Mouse (Mus musculus) bone marrow, adult 2 months (tissue): ENCODE results near the gene Ripor1.

Experiments used
- CTCF ChIP-seq: fragments of 200-500 bp; IDR thresholded peaks from 2 replicates; pipeline ENCODE4 v1.5.1; 2011; ENCODE audit warnings: low read length, control low read depth; ENCODE audit not compliant: control insufficient read depth, insufficient read depth
- POLR2A ChIP-seq: fragments of 200-500 bp; IDR thresholded peaks from 2 replicates; pipeline ENCODE4 v1.6.1; 2011; ENCODE audit warnings: low read depth, mild to moderate bottlenecking, control low read depth, low read length, borderline replicate concordance; ENCODE audit not compliant: control insufficient read depth

DNA sequence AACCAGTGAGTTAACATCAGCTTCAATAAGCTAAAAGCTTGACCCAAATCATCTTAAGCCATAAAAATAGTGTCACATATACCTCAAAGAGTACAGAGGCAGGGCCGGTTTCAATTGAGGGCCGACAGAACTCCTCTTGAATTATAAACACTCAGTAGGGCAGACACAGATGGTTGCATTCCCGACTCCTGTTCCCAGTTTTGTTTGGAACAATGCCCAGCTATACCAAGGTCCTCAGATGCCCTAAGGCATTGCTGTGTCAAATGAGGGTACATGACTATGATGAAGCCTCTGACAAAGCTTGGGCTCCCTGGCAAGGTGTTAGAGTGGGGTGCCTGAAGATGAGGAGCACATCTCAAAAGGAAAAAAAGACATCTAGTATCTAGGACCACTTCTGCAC, 29.5 kb upstream of the Ripor1 start:
- no peak for TF ChIP-seq CTCF
- no peak for TF ChIP-seq POLR2A
